Mouse (Mus musculus) retina, postnatal 7 days (tissue): ENCODE data around the gene Plpp3.
"Not testable (repeated sequence)": the region's sequence is repeated elsewhere in the genome, so short reads cannot be mapped to it uniquely, and the experiment has no call there.

Experiments
- DNase-seq: peaks from one replicate; pipeline ENCODE4 v3.0.0-alpha.2; 2012; ENCODE audit warnings: low read depth, low spot score

Plpp3 gene

DNA sequence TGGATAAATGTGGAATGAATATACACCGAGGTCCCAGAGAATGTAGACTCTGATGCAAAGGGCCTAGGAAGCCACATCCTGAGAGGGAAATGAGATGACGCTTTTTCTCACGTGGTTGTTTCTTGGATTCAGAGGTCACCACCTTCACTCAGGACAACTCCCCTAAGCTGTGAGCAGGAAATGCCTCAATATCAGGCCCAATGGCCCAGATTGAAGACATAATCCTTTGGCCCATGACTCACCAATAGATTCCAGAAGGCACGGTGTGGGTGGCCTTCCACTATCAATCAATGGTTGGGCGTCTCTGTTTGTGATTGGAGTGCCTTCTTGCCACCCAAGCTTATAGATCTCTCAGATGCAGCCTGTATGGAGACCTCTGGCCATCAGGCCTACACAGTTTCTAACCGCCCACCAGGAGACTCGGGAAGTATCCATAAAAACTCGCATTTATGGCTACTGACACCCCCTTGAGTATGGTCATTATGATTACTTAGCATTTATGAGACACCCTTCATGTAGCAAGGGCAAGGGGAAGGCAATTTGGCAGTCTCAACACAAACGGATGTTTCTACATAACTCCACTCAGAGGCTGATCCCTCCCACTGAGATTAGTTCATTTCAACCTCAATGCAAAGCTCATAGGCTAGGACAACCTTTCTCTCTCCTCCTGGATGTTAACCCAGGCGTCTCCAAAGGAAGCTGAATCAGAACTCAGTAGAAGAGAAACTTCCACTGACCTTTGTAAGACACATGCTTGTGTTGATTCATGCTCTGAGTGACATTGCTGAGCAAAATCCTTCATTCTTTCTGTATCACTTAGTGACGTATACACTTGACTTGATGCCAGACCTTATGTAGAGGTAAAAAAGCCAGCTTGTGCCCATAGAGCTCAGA, 100.8 kb downstream of the Plpp3 start:
- no peak for DNase-seq

DNA sequence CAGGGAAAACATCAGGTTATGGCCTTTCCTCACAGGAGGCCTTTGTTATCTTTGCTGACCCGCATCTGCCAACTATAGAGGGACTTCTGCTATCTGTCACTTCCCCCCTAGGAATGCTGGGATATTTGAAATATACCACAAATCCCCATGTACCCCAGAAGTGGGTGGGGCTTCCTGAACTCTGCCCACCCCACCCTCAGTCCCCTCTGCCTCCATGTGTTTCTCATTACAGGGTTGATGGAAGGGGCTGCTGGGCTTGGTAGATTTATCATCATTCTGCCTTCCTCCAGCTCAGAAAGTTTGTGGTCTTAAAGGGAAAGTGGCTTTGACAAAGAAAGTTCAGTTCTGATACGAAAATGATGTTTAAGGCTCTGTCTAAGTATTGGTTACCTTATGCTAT, 103.2 kb downstream of the Plpp3 start:
- DNase-seq, result no peak

DNA sequence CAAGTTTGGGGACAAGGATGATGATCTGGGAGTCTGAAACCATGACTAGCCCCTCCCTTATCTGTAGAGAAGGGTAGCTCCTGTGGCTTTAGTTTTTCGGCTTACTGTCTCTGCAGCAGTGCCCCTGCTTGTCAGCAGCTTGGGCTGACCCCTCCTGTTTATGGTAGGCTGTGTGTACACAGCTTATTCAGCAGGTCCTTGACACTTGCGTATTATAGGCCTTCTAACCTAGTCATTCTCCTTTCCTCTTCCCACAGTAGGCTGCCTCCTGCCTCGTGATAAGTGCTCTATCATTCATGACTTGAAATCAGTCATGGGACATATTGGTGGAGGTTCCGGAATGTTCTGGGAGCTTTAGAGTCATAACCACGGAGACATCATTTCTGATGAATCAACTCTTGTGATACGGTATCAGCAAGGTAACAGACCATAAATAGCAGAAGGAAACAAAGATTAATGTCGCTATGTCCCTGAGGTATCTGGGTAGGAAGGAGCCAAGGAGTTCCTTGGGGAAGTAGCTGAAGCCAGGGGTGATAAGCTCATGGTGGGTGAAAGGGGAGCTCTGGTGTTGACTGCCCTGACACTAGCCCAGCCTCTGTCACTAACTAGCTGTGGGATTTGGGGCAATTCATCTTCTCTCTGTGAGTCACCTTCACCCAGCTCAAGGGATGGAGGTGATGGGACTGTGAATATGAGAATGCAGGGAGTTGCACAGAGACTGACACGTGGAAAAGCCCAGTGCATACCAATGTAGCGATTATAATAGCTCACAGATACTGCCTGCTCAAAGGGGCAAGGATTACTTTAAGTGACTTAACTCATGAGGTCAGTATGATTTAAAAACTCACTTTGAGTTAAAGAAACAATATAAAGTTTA, 104.0 kb downstream of the Plpp3 start:
- DNase-seq, result no peak

DNA sequence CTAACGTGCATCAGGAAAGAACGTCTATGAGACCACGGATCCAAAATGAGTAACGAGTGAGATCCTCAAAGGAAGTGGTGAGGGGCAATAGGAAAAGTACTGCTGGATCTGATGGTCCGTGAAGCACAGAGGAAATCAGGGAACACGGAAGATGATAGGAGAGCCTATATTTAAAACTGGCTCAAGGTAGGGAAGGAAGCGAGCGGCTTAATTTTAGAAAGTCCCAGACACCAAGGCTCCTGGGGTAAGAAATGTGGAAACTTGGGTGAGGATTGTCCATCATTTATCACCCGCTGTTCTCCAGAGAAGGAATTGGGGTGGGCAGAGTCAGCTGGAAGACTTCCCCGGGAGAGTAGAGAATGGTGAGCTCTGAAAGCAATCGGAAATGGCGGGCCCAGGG, 105.2 kb downstream of the Plpp3 start:
- no peak for DNase-seq

DNA sequence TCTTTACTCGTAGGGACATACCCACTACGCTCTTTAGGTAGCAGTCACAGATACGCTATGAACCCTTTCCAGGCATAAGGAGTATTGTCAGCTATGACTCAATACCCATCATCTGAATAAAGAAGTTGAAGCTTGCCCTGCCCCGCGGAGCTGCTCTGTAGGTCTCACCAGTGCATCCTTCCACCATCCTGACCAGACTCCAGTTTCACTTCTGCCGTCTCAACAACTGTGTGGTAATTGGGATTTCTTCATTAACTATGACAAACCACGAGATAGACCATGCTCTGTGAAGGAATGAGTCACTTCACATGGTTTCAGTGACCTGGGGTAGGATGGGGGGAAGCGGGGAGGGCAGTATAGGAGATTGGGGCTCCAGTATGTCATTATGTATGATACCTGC, 106.5 kb downstream of the Plpp3 start:
- DNase-seq, result no peak

DNA sequence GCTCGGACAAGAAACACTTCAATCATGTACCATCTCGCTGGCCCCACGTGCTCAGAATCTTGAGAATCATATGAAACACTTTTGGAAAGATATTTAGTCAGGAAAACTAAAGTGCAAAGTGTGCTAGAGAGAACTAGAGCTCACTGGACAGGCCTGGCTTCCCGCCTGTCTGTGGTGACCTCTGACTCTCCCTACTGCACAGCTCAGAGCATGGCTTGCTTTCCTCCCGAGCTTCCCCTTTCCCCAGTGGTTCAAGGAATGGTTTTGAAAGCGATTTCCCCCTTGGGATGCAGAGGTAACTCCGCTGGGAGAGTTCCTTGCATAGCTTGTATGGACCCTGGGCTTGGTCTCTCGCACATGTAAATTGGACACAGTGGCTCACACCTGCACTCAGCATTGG, 107.9 kb downstream of the Plpp3 start:
- no peak for DNase-seq

DNA sequence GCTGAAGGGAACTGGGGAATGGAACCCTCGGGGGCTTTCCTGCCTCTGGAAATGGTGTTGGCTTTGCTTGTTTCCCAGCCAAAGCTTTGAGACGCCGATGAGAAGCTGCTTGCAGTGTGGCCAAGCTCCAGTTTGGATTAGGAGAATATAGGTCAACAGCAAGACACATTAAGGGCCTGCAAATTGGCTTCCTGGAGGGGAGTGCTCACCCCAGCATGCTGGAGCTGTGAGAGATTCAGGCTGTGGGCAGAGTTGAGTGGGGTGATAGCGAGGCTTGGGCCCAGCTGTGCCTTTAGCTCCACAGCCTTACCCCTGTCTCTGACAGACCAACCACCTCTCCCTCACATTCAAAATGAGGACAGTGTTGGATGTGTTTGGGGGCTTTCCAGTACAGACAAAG, 108.5 kb downstream of the Plpp3 start:
- DNase-seq, result no peak

DNA sequence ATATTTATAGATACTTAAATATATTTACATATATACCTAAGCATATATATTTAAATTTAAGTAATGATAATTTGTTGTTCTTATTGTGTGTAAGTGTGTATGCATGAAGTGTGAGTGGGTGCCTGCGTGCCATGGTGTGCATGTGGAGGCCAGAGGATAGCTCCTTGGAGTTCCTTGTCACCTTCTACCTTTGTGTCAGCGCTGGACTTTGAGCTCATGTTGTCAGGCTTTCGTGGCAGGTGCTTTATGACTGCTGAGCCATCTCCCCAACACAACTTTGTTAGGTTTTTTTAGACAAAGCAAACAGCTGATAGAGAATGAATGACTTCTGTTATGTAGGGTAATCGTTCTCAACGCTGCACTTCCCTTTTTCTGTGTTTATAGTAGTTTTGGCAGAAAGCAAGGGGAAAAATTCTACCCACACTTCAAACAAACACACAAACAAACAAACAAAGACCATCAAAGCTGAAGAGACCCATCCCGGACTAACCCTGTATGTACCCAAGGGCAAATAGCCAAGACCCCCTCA, 111.1 kb downstream of the Plpp3 start:
- DNase-seq, result no peak

DNA sequence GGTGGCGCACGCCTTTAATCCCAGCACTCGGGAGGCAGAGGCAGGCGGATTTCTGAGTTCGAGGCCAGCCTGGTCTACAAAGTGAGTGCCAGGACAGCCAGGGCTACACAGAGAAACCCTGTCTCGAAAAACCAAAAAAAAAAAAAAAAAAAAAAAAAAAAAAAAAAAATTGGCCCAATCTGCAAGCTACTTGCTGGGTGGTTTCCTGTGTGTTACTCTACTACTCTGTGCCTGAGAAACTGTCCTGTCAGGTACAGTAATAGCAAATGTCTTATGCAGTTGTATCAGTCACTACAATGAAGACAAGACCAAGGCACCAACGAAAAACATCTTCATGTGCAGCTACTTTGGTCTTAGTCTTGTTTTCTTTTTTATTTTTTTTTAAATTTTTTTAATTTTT, 112.3 kb downstream of the Plpp3 start:
- DNase-seq, result not testable (repeated sequence)

DNA sequence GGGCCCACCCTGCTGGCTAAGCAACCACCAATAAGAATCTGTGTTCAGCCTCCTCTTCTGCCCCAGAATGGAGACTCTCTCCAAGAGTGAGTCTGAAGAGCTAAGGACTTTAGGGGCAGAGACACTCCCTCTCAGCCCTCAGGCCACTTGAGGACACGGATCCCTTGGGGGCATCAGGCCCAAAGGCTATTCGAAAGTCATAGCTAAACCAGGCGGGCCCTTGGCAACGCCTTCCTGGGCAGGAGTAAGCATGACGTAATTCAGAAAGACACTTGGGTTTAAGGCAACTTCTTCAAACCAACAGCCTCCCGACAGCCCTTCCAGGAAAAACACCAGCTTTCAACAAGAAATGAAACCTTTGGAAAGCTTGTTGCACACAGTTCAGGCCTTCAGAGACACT, 114.0 kb downstream of the Plpp3 start:
- no peak for DNase-seq

DNA sequence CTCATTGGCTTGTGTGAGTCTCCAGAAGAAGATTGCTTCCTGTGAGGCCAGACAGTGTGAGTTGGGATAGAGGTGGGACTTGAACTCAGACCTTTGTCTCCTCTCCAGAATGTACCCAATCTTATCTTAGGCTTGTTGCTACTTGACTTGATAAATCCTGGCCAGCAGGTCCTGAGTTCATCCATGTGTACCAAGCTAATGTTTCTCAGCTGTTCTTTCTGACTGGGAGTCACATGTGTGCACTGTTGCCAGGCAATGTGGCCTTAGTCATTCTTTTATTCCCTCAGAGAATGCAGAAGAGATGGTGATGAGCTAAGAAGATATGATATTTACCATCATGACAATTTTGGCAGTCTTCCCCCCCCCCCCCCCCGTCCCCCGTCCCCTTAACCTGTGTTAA, 115.9 kb downstream of the Plpp3 start:
- no peak for DNase-seq

DNA sequence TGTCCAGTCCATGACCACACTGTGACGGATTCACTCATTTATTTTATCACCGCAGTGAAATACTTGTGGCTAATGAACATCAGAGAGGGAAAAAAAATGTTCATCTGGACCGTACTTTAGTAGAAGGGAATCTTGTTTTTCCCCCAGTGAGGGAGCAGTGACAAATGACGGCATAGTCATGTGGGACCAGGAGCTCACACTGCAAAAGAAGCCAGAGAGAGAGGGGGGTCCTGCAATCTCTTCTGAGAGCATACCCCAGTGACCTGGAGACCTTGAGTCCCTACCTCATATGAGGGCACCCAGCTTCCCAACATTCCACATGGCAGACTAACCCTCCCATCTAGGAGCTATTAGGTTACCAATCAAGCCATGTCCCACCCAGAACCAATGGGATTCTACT, 116.3 kb downstream of the Plpp3 start:
- no peak for DNase-seq

DNA sequence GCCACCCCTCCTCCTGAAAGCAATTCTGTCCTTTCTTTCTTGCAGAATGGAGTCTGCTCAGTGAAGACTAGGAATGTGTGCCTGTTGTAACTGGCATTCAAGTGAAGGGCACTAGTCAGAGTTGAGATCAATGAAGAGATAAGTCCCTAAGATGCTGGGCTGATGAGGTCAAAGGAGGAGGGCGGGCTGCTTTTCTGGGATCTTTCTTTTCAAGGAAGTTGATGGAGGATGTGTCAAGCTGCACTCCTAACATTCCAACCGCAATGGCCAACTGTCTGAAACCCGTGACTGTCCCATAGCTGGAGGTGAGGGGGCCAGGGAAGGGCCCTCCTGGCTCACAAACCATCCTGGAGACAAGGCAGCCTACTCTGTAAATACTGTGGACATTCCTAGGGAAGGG, 118.5 kb downstream of the Plpp3 start:
- DNase-seq, result no peak

DNA sequence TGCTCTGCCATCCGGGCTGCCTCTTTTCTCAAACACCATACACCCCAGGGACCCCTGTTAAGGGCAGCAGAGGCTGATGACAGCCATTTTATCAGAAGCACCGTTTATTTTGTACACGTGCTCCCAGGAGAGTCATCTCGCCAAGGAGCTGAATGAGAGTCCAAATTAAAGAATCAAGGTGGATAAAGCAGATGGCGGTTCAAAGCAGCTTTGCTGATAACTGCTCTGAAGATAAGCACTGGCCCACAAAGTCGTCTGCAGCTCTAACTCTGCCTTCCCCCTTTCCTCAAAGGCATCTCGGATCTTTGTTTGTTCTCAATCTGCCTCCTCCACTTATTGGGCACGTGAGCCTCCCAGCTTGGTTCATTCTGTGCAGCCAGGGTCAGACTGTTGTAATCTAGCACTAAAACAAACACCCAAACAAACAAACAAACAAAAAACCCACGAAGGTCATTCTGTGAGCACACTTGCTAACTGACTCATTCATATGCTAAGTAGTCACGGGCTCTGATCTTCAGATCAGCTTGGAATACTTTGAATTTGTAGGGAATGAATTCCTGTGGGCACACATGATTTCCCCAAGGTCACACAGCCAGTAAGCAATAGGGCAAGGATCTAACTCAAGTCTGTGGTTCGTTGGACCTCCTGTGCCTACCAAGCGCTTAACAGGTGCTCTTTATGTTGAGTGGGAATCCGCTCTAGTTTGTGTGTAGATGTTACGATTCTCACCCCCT, 119.1 kb downstream of the Plpp3 start:
- no peak for DNase-seq

DNA sequence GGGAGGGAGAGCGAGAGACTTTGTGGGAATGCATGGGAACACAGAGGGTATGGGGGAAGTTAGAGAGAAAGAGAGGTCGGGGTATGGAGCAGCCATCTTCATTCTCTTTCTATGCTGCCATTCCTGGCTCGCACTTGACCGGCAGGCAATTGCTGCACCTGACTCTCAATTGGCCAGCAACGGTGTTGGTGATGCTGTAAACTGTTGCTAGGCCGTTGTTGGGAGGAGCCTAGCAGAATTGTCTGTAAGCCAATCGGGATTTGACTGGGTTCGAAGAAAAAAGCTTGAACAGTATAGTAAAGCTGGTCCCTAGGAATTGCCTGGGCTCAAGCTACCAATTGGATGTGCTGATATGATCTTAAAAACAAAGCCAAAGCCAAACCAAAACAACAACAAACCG, 121.0 kb downstream of the Plpp3 start:
- no peak for DNase-seq

DNA sequence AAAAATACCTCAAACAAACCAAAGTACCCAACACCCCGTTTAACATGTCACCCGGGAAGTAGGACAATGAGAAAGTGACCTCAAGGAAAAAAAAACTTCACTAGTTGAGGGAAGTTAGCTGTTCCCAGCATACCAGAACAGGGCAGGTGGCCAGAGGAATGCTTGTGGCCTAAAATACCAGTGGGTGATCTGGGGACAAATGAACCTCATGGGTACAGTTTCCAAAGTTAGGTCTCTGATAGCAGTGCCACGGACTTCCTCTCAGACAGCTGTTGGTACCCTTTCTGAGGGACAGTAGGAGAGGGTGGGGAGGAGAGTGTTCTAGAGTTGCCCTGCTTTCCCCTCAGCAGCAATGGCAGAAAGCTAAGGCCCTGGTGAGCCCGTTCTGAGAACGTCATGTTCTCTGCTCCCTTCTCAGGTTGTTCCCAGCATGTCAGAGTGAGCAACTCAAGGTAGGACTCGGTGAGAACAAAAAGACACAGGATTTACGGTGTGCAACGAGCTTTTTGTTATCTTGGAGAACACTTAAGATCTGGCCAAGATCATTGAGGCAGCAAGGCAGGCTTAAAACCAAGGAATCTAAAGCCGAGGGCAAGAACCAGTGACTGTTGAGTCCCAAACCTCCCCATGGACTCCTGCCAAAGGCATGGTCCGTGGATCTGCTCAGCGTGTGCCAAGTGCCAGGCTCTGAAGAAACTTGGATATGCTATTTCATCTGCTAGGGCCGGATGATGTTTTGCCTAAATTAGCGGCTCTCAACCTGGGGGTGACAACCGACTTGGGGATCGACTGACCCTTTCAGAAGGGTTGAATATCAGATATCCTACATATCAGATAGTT, 121.6 kb downstream of the Plpp3 start:
- no peak for DNase-seq

DNA sequence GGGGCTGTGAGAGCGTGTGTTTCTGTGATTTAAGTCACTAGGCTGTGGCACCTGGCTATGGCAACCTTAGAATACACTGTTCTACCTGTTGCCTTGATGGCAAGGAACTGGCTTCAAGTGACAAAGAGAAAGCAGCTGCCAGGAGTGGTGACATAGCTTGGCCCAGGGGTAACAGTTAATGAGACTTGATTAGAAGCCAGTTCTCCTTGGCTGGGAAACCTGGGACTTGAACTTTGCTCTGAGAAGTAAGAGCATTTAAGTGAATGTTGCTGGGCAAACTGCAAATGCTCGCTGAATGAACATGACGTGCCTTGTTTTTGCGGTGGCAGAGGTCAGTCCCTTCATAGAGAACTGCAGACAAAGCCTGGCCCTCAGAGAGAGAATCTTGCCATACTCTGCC, 122.7 kb downstream of the Plpp3 start:
- no peak for DNase-seq

DNA sequence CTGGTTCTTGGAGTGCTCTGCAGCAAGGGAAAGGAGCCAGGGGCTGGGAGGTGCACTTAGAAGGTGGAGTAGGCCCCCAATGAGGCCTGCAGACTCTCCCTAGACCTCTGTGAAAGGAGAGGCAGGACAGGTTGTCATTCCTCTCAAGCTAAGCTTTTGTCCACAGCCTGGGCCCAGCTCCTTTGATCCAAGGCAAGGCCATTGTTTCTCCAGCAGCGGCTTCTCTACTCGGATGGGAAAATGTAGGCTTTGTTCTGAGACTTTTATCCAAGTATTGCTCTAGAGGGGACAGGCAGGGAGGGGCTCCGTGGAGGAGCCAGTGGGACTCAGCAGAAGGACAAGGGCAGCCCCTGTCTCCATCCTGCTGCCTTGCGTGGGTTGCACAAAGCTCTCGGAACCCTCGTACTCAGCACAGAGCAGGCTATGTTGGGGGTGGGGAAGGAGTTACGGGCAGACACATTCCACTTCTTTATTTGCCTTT, 124.6 kb downstream of the Plpp3 start:
- DNase-seq, result no peak
